Mouse (Mus musculus) thymus, adult 2 months (tissue): ENCODE data around the gene Pyroxd2.

Experiments used
- CTCF ChIP-seq: fragments of 200-500 bp; IDR thresholded peaks from 2 replicates; pipeline ENCODE4 v1.5.1; 2012; ENCODE audit warnings: mild to moderate bottlenecking, control low read depth, low read length, moderate library complexity, borderline replicate concordance; ENCODE audit not compliant: control insufficient read depth, poor library complexity, insufficient read depth; ENCODE audit errors: extremely low read depth
- POLR2A ChIP-seq: fragments of 200-500 bp; IDR thresholded peaks from 2 replicates; pipeline ENCODE4 v1.6.1; 2012; ENCODE audit warnings: mild to moderate bottlenecking, low read length, control low read depth, moderate library complexity; ENCODE audit not compliant: control insufficient read depth, poor library complexity, insufficient read depth; ENCODE audit errors: extremely low read depth

GRCm38 (mm10) chr19:42744162-42744586 lies 8.4 kb downstream of the Pyroxd2 start:
- TF ChIP-seq CTCF (no peak), POLR2A (no peak)
